Mouse (Mus musculus): ENCODE results near the gene Tspan11. TPM values are rescaled to one million over a fixed set of nuclear protein-coding genes. Genes with fewer than 3 reads are reported as not detected.

Gene Tspan11
- polyA plus RNA-seq (2015; fragmentation: Nextera tagmentation; extraction: Ambion mirVana): 0.62 and 1.3 TPM in 2 replicates

- DNase-seq (ENCODE audit: low spot score): no peak
Observed at GRCm38 (mm10) chr6:127887511-127888421, at the start of gene Tspan11. TSS of gene Tspan11 (plus strand) at chr6:127887589.

- DNase-seq (ENCODE audit: low spot score): no peak
Observed at GRCm38 (mm10) chr6:127837910-127838309, 49.5 kb upstream of the Tspan11 start.

- no peak for DNase-seq (ENCODE audit: low spot score)
Observed at GRCm38 (mm10) chr6:127839538-127839937, 47.9 kb upstream of the Tspan11 start.

GRCm38 (mm10) chr6:127840171-127840570, 47.2 kb upstream of the Tspan11 start:
- no peak for DNase-seq (ENCODE audit: low spot score)

- DNase-seq (ENCODE audit: low spot score): no peak
Observed at GRCm38 (mm10) chr6:127841326-127841725, 46.1 kb upstream of the Tspan11 start.

GRCm38 (mm10) chr6:127846521-127846920, 40.9 kb upstream of the Tspan11 start:
- DNase-seq (ENCODE audit: low spot score): no peak

- no peak for DNase-seq (ENCODE audit: low spot score)
Observed at GRCm38 (mm10) chr6:127849496-127849895, 37.9 kb upstream of the Tspan11 start.

GRCm38 (mm10) chr6:127851611-127852010, 35.8 kb upstream of the Tspan11 start:
- DNase-seq (ENCODE audit: low spot score): no peak

GRCm38 (mm10) chr6:127853241-127853640, 34.1 kb upstream of the Tspan11 start:
- DNase-seq (ENCODE audit: low spot score): no peak

- no peak for DNase-seq (ENCODE audit: low spot score)
Observed at GRCm38 (mm10) chr6:127853771-127854687, 33.4 kb upstream of the Tspan11 start.

GRCm38 (mm10) chr6:127854688-127855013, 32.7 kb upstream of the Tspan11 start:
- no peak for DNase-seq (ENCODE audit: low spot score)

GRCm38 (mm10) chr6:127855711-127856295, 31.6 kb upstream of the Tspan11 start:
- no peak for DNase-seq (ENCODE audit: low spot score)

GRCm38 (mm10) chr6:127861951-127862350, 25.4 kb upstream of the Tspan11 start:
- no peak for DNase-seq (ENCODE audit: low spot score)

- DNase-seq (ENCODE audit: low spot score): no peak
Observed at GRCm38 (mm10) chr6:127865391-127865790, 22.0 kb upstream of the Tspan11 start.

GRCm38 (mm10) chr6:127868546-127868945, 18.8 kb upstream of the Tspan11 start:
- DNase-seq (ENCODE audit: low spot score): no peak

GRCm38 (mm10) chr6:127869121-127869520, 18.3 kb upstream of the Tspan11 start:
- no peak for DNase-seq (ENCODE audit: low spot score)

GRCm38 (mm10) chr6:127870345-127871324, 16.8 kb upstream of the Tspan11 start:
- no peak for DNase-seq (ENCODE audit: low spot score)

GRCm38 (mm10) chr6:127871436-127871835, 16.0 kb upstream of the Tspan11 start:
- no peak for DNase-seq (ENCODE audit: low spot score)

- DNase-seq (ENCODE audit: low spot score): no peak
Observed at GRCm38 (mm10) chr6:127872581-127872980, 14.8 kb upstream of the Tspan11 start.

GRCm38 (mm10) chr6:127875883-127876282, 11.5 kb upstream of the Tspan11 start:
- DNase-seq (ENCODE audit: low spot score): no peak
